Mouse (Mus musculus): ENCODE data around the gene Metap1d.
A peak's percentile ranks its signal among the peaks of the same experiment; 100 is the strongest.

Metap1d gene

GRCm38 (mm10) chr2:71528014-71528713, 75.1 kb downstream of the Metap1d start, which contains the start of gene Dlx1:
TSS of gene Dlx1 (plus strand) at chr2:71528113.
- no peak for DNase-seq

- peak in 1 of 2 experiments; percentile 7 for DNase-seq
Observed at GRCm38 (mm10) chr2:71528714-71529510, 75.8 kb downstream of the Metap1d start.

GRCm38 (mm10) chr2:71529511-71530351, 76.7 kb downstream of the Metap1d start:
- DNase-seq, result peak in 1 of 2 experiments; percentile 16

- DNase-seq, result peak in 1 of 2 experiments; percentile 6
Observed at GRCm38 (mm10) chr2:71530391-71531123, 77.5 kb downstream of the Metap1d start.

GRCm38 (mm10) chr2:71531124-71531590, 78.1 kb downstream of the Metap1d start:
- peak in 1 of 2 experiments; percentile 4 for DNase-seq

- DNase-seq, result no peak
Observed at GRCm38 (mm10) chr2:71531990-71532970, 79.2 kb downstream of the Metap1d start.

GRCm38 (mm10) chr2:71533094-71533493, 80.0 kb downstream of the Metap1d start:
- DNase-seq, result no peak

- DNase-seq, result no peak
Observed at GRCm38 (mm10) chr2:71534242-71535052, 81.4 kb downstream of the Metap1d start.

- no peak for DNase-seq
Observed at GRCm38 (mm10) chr2:71540611-71541417, 87.7 kb downstream of the Metap1d start.

- DNase-seq, result no peak
Observed at GRCm38 (mm10) chr2:71541418-71542226, 88.5 kb downstream of the Metap1d start.

GRCm38 (mm10) chr2:71542227-71542815, 89.2 kb downstream of the Metap1d start:
- DNase-seq, result no peak

- no peak for DNase-seq
Observed at GRCm38 (mm10) chr2:71542816-71543301, 89.8 kb downstream of the Metap1d start.

- DNase-seq, result no peak
Observed at GRCm38 (mm10) chr2:71543531-71543930, 90.5 kb downstream of the Metap1d start.

- no peak for DNase-seq
Observed at GRCm38 (mm10) chr2:71543948-71544347, 90.9 kb downstream of the Metap1d start.

- DNase-seq, result no peak
Observed at GRCm38 (mm10) chr2:71544391-71545285, 91.6 kb downstream of the Metap1d start.

GRCm38 (mm10) chr2:71545401-71545881, 92.4 kb downstream of the Metap1d start:
- DNase-seq, result no peak

Measured in cerebellum, adult 18-20 months (tissue).